Mouse (Mus musculus): ENCODE results near the gene Hspb7.

Gene Hspb7

DNA sequence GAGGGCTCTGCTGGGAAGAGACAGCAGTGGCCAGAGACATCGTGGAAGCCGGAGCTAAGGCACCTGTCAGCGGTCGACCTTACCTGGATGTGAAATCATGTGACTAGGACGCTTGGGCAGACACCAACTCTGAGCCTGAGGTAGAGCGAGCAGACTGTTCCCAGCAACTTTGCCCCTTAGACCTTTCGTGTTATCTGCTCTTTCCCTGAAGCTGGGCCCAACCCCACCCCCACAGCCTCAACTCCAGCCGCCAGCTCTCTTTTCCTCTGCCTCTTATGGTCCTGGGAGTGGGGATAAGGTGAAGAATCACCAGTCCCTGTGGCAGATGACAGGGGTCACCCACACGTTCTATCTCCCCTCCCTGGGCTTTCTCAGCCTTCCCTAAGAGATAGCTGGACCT, 307 bp downstream of the Hspb7 start:
- DNase-seq, result no peak

DNA sequence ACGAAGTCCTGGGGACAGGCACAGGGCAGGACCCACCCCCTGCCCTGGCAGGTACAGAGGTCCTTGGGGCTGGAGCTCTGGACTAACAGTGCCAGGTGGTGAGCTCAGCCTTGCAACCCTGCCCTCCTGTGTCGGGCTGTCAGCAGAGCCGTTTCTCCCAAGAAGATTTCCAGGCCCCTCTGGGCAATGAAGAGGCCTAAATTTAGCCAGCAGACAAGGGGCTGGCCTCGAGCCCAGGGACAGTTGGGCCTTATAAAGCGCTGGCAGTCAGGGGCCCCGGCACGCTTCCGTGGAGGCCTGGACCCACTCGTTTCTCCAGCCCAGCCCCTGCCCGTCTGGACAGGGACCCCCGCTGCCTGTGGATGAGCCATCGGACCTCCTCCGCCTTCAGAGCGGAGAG, 844 bp downstream of the Hspb7 start:
- DNase-seq, result no peak

GRCm38 (mm10) chr4:141422841-141423240, 2.3 kb downstream of the Hspb7 start:
- no peak for DNase-seq

GRCm38 (mm10) chr4:141423288-141423687, 2.7 kb downstream of the Hspb7 start:
- DNase-seq, result no peak

DNA sequence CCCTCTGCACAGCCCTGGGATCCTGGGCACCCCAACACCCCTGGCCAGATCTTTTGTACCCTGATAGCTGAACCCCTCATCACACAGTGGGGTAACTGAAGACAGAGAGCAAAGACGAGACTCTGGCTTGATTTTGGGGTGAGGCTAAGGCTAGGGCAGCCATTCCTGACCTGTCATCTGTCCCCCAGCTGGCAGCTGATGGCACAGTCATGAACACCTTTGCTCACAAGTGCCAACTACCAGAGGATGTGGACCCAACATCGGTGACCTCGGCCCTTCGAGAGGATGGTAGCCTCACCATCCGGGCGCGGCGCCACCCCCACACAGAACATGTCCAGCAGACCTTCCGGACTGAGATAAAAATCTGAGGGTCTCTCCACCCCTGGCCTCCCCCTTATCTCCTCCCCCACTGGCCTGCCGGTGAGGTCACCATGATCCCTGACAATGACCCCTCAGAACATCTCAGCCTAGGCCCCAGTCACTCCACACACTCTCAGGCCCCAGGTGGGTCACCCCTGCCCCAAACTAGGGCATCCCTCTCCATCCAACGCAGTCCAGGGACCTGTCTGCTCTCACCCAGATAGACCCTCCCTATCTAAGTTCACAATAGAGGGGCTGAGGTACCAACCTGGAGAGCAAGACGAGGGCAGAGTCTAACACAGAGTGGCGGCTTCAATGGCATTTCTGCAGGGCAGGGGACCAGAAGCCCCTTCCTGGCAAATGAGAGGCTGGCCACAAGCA, 3.3 kb downstream of the Hspb7 start:
- no peak for DNase-seq

- DNase-seq, result peak; percentile 85
Observed at GRCm38 (mm10) chr4:141425484-141426479, 5.2 kb downstream of the Hspb7 start.

DNA sequence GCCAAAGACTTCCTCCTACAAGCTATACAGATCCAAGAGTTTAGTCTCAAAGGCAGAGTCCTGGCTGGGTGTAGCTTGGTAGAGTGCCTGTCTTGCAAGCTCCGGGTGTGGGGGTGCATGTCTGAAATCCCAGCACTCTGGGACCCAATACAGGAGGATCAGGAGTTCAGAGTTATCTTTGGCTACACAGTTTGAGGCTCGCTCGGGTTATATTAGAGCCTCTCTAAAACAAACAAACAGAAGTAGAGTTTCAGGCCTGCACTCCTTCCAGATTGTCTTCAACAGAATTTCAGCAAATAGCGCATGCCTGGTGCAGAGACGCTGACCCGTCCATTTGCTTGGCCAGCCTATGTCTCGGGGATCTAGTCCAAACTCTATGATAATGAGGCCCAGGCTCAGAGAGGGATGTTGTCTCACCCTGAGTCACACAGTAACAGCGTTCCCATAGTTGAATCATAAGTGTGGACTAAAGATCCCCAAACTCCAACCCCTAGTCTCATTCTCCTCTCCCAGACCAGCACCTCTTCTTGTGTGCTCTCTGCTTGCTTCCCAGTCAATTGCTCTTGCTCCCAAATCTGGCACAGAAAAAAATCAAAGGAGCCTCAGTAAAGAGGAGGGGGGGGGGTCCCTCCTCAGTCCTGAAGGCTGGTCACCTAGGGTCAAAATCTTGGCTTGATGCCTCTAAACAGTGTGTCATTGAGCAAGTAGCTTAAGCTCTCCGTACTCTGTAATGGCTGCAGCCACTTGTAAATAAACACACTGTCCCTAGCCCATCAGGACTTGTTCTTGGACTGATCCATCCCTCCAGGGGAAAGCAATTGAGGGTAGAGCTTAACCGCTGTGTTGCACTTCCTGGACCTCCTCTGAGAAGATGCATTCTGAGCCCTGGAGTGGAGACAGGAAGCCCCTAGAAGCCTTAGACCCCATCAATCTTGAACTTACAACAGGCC, 6.5 kb downstream of the Hspb7 start:
- no peak for DNase-seq

GRCm38 (mm10) chr4:141427921-141428320, 7.3 kb downstream of the Hspb7 start:
- no peak for DNase-seq

DNA sequence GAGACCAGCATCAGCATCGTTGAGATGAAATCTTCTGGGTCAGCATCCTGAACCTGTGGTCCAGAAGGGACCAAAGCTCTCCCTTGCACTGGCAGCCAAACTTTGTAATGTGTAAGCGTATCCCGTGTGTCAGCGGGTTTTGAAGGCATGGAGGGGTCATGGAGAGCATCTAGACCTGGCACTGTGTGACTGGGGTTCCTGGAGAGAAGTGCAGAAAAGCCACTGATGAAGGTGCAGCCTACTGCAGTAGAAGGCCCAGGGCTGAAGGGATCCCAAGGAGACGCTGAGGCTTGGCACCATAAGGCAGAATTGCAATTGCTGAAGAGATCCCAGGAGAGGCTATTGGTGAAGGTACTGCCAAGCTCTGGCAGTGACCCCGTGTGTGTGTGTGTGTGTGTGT, 8.8 kb downstream of the Hspb7 start:
- DNase-seq, result no peak

GRCm38 (mm10) chr4:141429847-141430246, 9.3 kb downstream of the Hspb7 start:
- DNase-seq, result peak; percentile 52

- peak; percentile 72 for DNase-seq
Observed at GRCm38 (mm10) chr4:141430997-141431396, 10.4 kb downstream of the Hspb7 start.

DNA sequence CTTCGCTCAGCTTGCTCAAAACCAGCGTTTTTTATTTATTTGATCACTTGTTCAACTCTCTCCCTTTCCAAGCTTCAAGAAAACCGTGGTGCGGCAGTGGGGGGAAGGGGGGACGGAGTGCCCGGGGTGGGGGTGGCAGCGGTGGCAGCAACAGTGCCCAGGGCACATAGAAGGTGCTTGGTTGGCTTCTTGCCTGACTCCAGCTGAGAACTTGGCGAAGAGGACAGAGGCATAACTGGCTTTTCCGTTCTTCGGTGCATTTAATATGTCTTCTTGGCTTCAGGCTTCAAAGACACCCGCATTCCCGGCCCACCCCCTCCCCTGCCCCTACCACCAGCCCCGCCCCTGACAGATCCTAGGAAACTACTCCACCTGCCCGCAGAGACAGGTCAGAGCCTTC, 12.1 kb downstream of the Hspb7 start:
- DNase-seq, result no peak

GRCm38 (mm10) chr4:141433191-141433590, 12.6 kb downstream of the Hspb7 start:
- DNase-seq, result no peak

DNA sequence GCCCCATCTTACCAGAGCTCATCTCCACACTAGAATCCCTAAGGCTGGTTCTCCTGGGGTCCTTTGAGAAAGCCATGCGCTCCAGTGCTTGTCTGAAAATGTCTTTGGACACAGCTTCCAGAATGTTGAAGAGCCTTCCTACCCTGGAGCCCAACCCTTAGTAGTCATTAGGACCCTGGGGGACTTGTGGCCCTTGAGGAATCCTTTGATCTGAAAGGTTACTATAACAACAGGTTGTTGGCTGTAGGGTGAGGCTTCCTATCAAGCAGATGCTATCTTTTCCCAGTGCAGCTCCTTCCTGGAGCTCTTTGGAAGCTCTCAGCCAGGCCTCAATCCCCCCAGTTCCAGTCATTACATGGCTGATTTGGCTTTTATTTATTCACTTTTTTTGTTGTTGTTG, 15.4 kb downstream of the Hspb7 start, which contains the start of gene Srarp:
Gene Srarp, minus strand, starts transcription at position 132 of the 400 bp plus-strand sequence.
- DNase-seq, result no peak

- DNase-seq, result peak; percentile 74
Observed at GRCm38 (mm10) chr4:141439083-141439803, 18.7 kb downstream of the Hspb7 start.

DNA sequence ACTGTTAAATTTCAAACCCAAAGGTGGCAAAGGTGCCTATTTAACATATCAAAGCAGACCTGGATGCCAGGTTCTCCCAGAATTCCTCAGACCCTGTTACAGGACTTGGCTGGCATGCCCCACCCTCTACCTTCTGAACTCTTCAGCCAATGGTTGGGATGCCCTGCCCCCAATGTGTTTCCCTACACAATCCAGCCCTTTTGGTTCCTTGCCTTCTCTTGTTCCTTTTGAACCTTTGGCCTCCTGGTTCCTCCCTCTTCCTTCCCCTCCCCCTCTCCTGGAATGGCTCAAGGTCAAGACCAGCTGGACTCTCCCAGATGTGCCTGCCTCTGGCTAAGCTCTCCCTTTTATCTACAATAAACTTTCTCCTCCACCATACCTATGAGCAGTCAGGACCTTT, 20.3 kb downstream of the Hspb7 start:
- DNase-seq, result peak; percentile 89

DNA sequence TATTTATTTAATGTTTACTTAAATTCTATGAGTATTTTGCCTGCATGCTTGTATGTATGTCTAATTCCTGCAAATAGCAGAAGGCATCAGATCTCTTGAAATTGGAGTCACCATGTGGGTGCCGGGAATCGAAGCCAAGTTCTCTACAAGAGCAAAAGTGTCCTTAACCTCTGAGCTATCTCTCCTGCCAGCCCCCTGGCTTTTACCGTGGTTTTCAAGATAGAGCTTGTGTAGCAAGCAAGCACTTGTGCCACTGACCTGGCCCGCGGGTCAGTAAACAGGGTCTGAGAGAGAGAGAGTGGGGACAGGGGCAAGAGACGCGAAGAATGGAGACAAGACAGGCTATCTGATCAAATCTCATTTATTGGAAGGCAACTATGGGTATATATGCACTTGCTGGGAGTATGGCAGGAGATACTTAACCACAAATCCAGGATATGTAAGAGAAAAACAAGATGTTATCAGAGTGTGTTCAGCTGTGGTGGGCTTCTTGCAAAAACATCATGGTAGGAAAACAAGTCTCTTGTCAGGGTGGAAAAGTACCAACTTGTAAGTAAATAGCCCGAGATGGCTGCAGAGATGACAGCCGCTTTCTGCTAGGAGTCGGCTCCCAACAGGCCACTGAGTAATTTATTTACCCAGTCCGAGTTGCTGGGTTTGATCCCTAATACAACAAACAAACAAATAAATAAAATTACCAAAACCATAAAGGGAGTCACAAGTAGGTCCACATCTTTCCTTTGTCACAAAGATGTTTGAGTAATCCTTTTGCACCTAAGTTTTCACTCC, 23.3 kb downstream of the Hspb7 start:
- DNase-seq, result no peak

DNA sequence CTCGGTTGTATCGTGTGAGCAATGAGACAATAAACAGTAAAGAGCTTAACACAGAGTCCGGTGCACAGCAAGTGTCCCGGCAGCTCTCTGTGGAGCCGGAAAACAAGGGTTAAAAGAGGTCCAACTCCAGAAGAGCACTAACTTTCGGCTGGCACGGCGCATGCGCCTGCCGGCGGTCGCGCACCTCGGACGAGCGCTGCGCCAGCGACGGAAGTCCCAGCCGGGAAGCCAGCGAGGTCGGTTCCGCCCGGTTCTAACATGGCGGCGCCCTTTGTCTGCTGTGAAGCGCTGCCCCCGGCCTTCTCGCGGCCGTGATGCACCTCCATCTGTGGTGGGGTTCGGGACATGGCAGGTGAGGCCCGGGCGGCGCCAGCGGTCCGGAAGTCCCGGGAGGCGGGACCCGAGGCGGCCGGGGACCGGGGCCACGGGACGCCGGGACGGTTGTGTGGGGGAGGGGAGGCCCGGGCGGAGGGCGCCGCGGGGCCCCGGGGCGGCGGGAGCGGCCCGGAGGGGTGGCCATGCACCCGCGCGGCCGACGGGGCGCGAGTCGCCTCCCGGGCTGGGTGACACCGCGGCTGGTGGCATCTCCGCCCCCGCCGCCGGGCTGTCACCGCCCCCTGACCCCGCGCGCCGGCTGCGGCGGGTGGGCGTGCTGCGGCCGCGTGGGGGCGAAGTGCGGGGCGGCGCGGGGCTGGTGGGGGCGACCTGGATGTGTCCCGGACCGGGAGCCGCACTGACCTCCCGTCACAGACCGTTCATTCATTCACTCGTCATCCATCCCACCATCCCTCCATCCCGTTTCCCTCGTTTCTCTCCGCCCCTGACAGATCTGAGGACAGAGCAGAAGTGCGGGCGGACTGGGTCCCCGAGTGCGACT, 24.1 kb downstream of the Hspb7 start, which contains the start of gene Zbtb17:
Gene Zbtb17, plus strand, starts transcription at position 204 of the 877 bp plus-strand sequence.
- peak; percentile 83 for DNase-seq

DNA sequence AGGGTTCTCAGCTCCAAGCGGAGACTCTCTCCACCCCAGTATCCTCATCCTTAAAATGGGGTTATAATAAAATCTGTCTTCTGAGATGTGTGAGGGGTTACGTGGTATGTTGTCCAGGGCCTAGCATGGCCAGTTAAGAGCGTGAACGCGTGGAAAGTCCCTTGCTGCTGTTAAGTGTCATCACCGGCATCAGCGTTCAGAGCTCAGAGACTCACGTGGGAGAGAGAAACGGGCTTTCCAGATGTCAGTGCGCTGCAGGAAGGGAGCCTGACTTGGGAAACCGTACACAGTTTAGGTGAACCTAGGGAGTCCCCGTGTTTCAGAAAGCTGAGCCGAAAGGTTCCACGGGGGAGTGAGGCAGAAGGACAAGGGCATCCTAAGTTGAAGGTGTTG, 24.7 kb downstream of the Hspb7 start:
- no peak for DNase-seq

DNA sequence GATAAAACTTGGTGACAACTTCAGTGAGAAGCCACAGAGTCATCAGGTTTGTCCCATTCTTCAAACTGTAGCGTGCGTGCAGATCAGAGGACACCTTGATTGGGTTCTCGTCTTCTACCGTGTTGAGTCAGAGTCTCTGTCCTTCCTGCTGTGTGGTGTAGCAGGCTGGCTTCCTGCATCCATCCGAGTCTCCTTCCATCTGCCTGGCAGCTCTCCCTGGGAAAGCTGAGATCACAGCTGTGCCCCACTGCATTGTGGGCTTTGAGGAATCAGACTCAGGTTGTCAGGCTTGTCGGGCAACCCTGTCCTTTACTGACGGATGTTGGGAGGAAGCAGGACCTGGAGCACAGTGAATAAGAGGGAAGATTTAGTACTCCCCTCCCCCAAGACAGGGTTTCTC, 25.6 kb downstream of the Hspb7 start:
- DNase-seq, result no peak
